Mouse (Mus musculus) heart, embryonic 16.5 days (tissue): ENCODE results near the gene Prss28. TPM values are rescaled to one million over a fixed set of nuclear protein-coding genes. Genes with fewer than 3 reads are reported as not detected.

ENCODE experiments used
- polyA plus RNA-seq: library from polyadenylated mRNA; unstranded; fragments of >200 nt; fragmentation: Nextera tagmentation; extraction: Ambion mirVana; gene quantifications from 2 replicates; pipeline ENCODE4 v1.2.1, GENCODE M21; 2015

Gene Prss28
- polyA plus RNA-seq, 1 experiment from 2014 or later: not detected

Other genes starting within 250 kb of the Prss28 start
- gene Tmem204, start 225.1 kb upstream of the Prss28 start, polyA plus RNA-seq: 26.7 and 36.1 TPM in 2 replicates
- 31.3 and 31.7 TPM in 2 replicates for gene Telo2, start 192.7 kb upstream of the Prss28 start, polyA plus RNA-seq
- gene Ptx4, start 187.9 kb upstream of the Prss28 start, polyA plus RNA-seq: 0.20 and 0.24 TPM in 2 replicates
- 16.1 and 19.2 TPM in 2 replicates for gene Clcn7, start 175.3 kb upstream of the Prss28 start, polyA plus RNA-seq
- gene Ccdc154, start 146.2 kb upstream of the Prss28 start, polyA plus RNA-seq: not detected in 2 replicates
- 0.32 and 0.95 TPM in 2 replicates for gene Gm38655, start 133.2 kb upstream of the Prss28 start, polyA plus RNA-seq
- 27.0 and 29.6 TPM in 2 replicates for gene BC003965, start 124.1 kb upstream of the Prss28 start, polyA plus RNA-seq
- 5.4 and 6.1 TPM in 2 replicates for gene Unkl, start 120.2 kb upstream of the Prss28 start, polyA plus RNA-seq
- 23.8 and 25.7 TPM in 2 replicates for gene Gnptg, start 68.5 kb upstream of the Prss28 start, polyA plus RNA-seq
- 26.9 and 31.0 TPM in 2 replicates for gene Tsr3, start 68.5 kb upstream of the Prss28 start, polyA plus RNA-seq
- 1.4 and 2.5 TPM in 2 replicates for gene Baiap3, start 52.3 kb upstream of the Prss28 start, polyA plus RNA-seq
- gene Ube2i, start 34.0 kb upstream of the Prss28 start, polyA plus RNA-seq: 345 and 358 TPM in 2 replicates
- 0.80 and 0.84 TPM in 2 replicates for gene Prss34, start 10.3 kb upstream of the Prss28 start, polyA plus RNA-seq
- gene Prss29, start 10.0 kb downstream of the Prss28 start, polyA plus RNA-seq: not detected in 2 replicates
- 0.41 and 0.59 TPM in 2 replicates for gene Tpsab1, start 36.9 kb downstream of the Prss28 start, polyA plus RNA-seq
- gene Tpsb2, start 57.7 kb downstream of the Prss28 start, polyA plus RNA-seq: 11.0 and 11.7 TPM in 2 replicates
- 0.56 and 0.76 TPM in 2 replicates for gene Tpsg1, start 60.6 kb downstream of the Prss28 start, polyA plus RNA-seq
- 4.5 and 5.4 TPM in 2 replicates for gene Cacna1h, start 125.1 kb downstream of the Prss28 start, polyA plus RNA-seq
- gene Tekt4, start 146.0 kb downstream of the Prss28 start, polyA plus RNA-seq: 0.81 and 1.5 TPM in 2 replicates
- gene Sstr5, start 188.6 kb downstream of the Prss28 start, polyA plus RNA-seq: 0.07 and 0.12 TPM in 2 replicates